Mouse (Mus musculus): ENCODE measurements around the gene Gpc1. TPM values are rescaled to one million over a fixed set of nuclear protein-coding genes. Genes with fewer than 3 reads are reported as not detected.

The Gpc1 gene
- polyA plus RNA-seq (2012; rRNA removed) (75.5 and 107 TPM in 2 replicates), polyA plus RNA-seq (2014; fragmentation: Nextera tagmentation; extraction: Ambion mirVana) (72.8 and 76.2 TPM in 2 replicates)

DNA sequence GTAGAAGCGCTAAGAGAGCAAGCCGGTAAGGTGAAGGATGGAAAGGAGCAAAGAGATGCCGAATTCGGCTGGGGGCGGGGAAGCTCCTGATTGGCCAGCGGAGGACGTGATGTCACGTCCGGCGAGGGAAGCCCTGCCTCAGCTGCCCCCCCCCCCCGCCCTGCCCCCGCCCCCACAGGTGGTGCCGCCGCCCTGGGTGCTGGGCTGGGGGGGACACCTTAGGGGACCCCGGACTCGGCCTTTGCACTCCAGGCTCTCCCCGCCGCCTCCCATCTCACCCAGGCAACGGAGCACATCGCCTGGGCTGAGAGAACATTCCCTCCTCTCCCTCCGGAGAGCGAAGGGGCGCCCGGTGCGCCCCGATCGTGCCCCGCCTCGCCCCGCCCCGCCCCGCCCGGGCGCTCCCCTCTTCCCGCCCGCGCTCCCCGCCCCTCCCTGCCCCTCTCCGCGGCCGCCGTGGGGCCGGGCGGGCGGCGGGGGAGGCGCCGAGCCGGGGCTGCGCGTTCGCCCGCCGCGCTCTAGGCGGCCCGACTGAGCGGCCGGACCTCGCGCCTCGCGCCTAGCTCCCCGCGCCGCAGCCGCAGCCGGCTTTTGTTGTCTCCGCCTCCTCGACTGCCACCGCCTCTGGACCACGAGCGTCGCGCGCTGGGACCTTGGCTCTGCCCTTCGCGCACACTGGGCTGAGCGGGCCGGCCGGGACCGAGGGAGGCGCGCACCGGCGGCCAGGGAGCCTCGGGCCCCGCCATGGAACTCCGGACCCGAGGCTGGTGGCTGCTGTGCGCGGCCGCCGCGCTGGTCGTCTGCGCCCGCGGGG, at the start of gene Gpc1:
Gene Gpc1, plus strand, starts transcription at position 458 of the 814 bp plus-strand sequence.
- H3K36me3 ChIP-seq (ENCODE audit: control insufficient read depth, insufficient read depth, low read length) = 0 out of 2 replicates have a peak, but pooled peaks cover 6% of the 10 kb centered on the region
- peak within 1 kb of the TSS; percentile 71 for H3K4me2 ChIP-seq (replicated peaks; ENCODE audit: low read depth, low read length, severe bottlenecking)
- DNase-seq (ENCODE audit: low spot score) (peak; percentile 91), ATAC-seq (ENCODE audit: low FRiP score, low read depth) (peak; percentile 88)
- peak within 1 kb of the TSS; percentile 91 for H3K27ac ChIP-seq (replicated peaks; ENCODE audit: low read depth, low read length)
- TF ChIP-seq POLR2A (IDR thresholded peaks at IDR 0.05; ENCODE audit: borderline replicate concordance, extremely low read depth, insufficient read depth, insufficient read length) = no peak; the same call in 1 of the 2 replicates
- H3K4me3 ChIP-seq (replicated peaks; ENCODE audit: low read length) = peak within 1 kb of the TSS; percentile 90
- H3K4me1 ChIP-seq (ENCODE audit: control insufficient read depth, insufficient read depth, low read length) = peaks cover 13% of the 10 kb centered on the region
- 0% methylated on average over 34 of the region's 99 CpGs for WGBS
- no peaks in the 10 kb centered on the region for H3K27me3 ChIP-seq (ENCODE audit: control insufficient read depth, insufficient read depth, low read length)
- peak within 1 kb of the TSS; percentile 90 for H3K9ac ChIP-seq (ENCODE audit: low read depth, low read length, severe bottlenecking)
- no peaks in the 10 kb centered on the region for H3K9me3 ChIP-seq (ENCODE audit: control insufficient read depth, low read length)

DNA sequence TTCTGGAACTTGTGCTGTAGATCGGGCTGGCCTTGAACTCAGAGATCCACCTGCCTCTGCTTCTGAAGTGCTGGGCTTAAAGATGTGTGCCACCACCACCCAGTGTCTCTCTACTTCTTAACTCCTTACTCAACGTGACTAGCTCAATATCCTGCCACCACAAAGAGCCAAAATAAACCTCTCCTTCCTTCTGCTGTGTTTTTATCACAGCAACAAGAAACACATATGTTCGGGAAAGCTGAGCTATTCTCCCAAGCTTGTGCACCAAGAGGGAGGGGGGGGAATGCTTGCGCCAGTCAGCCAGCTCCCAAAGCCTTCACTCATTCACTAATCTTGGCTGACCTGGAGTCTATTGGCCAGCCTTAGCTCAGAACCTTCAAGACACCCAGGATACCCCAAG, 49.6 kb upstream of the Gpc1 start:
- Histone ChIP-seq H3K9me3 (ENCODE audit: control insufficient read depth, low read length) (no peaks in the 10 kb centered on the region), H3K4me1 (ENCODE audit: control insufficient read depth, insufficient read depth, low read length) (0 out of 2 replicates have a peak, but pooled peaks cover 3% of the 10 kb centered on the region), H3K4me2 (replicated peaks; ENCODE audit: low read depth, low read length, severe bottlenecking) (no peak overlapping the region), H3K9ac (ENCODE audit: low read depth, low read length, severe bottlenecking) (no peak overlapping the region), H3K4me3 (replicated peaks; ENCODE audit: low read length) (no peak overlapping the region), H3K36me3 (ENCODE audit: control insufficient read depth, insufficient read depth, low read length) (no peaks in the 10 kb centered on the region), H3K27me3 (ENCODE audit: control insufficient read depth, insufficient read depth, low read length) (no peaks in the 10 kb centered on the region), H3K27ac (replicated peaks; ENCODE audit: low read depth, low read length) (no peak overlapping the region)
- WGBS = 83% methylated on average over 4 of the region's 4 CpGs
- no peak for TF ChIP-seq POLR2A (IDR thresholded peaks at IDR 0.05; ENCODE audit: borderline replicate concordance, extremely low read depth, insufficient read depth, insufficient read length)
- DNase-seq (ENCODE audit: low spot score) = no peak
- ATAC-seq (ENCODE audit: low FRiP score, low read depth) = no peak

DNA sequence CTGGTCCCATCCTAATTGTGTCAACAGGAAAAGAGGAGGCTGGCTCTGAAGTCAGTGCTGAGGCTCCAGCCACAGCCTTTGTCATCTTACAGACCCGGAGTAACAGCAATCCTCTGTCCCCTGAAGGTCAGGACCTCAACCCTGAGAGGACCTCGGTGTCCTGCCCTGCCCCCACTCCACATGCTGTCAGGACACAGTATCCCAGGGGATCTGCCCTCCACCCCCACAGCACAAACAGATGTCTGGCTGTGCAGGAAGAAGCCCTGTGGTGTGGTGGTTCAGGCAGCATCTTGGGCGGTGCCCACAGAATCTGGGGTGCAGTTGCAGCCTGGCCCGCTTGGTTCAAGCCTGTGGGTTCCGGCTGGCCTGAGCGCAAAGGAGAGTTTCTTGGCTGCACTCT, 48.9 kb upstream of the Gpc1 start:
- Histone ChIP-seq H3K4me1 (ENCODE audit: control insufficient read depth, insufficient read depth, low read length) (peaks cover 9% of the 10 kb centered on the region), H3K4me3 (replicated peaks; ENCODE audit: low read length) (no peak overlapping the region), H3K9ac (ENCODE audit: low read depth, low read length, severe bottlenecking) (no peak overlapping the region), H3K4me2 (replicated peaks; ENCODE audit: low read depth, low read length, severe bottlenecking) (no peak overlapping the region), H3K9me3 (ENCODE audit: control insufficient read depth, low read length) (no peaks in the 10 kb centered on the region), H3K27me3 (ENCODE audit: control insufficient read depth, insufficient read depth, low read length) (no peaks in the 10 kb centered on the region), H3K36me3 (ENCODE audit: control insufficient read depth, insufficient read depth, low read length) (no peaks in the 10 kb centered on the region), H3K27ac (replicated peaks; ENCODE audit: low read depth, low read length) (no peak overlapping the region)
- DNase-seq (ENCODE audit: low spot score) (no peak), ATAC-seq (ENCODE audit: low FRiP score, low read depth) (no peak)
- WGBS = 50% methylated on average over 6 of the region's 6 CpGs
- no peak for TF ChIP-seq POLR2A (IDR thresholded peaks at IDR 0.05; ENCODE audit: borderline replicate concordance, extremely low read depth, insufficient read depth, insufficient read length)

DNA sequence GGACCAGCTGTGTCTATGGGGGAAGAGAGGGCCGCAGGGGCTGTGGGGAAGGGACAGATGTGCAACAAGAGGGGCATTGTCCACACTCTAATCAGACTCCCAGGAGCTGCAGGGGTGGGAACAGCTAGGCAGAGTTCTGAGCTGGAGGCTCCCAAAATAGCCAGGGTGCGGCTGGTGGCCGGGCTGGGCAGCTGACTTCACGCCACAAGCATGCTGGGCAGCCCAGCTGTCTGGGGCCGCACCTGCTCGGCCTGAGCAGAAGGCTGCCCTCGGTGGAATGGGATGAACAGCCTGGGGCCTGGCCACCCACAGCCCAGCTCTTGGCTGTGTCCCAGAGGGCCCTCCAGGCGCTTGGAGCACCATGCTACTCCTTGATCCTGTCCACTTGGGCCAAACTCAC, 44.2 kb upstream of the Gpc1 start:
- Histone ChIP-seq H3K9ac (ENCODE audit: low read depth, low read length, severe bottlenecking) (no peak overlapping the region), H3K4me2 (replicated peaks; ENCODE audit: low read depth, low read length, severe bottlenecking) (no peak overlapping the region), H3K27me3 (ENCODE audit: control insufficient read depth, insufficient read depth, low read length) (no peaks in the 10 kb centered on the region), H3K36me3 (ENCODE audit: control insufficient read depth, insufficient read depth, low read length) (no peaks in the 10 kb centered on the region), H3K27ac (replicated peaks; ENCODE audit: low read depth, low read length) (no peak overlapping the region), H3K4me3 (replicated peaks; ENCODE audit: low read length) (no peak overlapping the region), H3K4me1 (ENCODE audit: control insufficient read depth, insufficient read depth, low read length) (peaks cover 25% of the 10 kb centered on the region), H3K9me3 (ENCODE audit: control insufficient read depth, low read length) (no peaks in the 10 kb centered on the region)
- DNase-seq (ENCODE audit: low spot score) (peak; percentile 61), ATAC-seq (ENCODE audit: low FRiP score, low read depth) (peak; percentile 77)
- WGBS = 71% methylated on average over 6 of the region's 8 CpGs
- TF ChIP-seq POLR2A (IDR thresholded peaks at IDR 0.05; ENCODE audit: borderline replicate concordance, extremely low read depth, insufficient read depth, insufficient read length) = no peak

DNA sequence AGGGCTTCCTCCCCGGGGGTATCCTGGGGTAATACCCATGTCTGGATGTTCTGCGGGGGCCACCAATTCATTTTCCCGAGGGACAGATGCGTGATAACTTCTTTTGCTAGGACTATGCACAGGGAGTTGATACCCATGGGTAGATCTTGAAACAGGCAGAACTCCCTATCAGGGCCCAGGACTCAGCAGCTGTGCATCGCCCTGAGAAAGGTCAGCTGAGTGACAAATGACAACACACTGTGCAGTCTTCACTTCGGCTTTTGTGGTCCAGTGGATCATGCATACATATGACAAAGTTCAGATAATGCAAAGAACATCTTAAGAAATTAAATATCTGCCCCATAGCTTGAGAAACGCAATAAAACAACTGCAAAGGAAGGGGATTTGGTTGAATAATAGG, 43.4 kb upstream of the Gpc1 start:
- 86% methylated on average over 7 of the region's 7 CpGs for WGBS
- peaks cover 25% of the 10 kb centered on the region for H3K4me1 ChIP-seq (ENCODE audit: control insufficient read depth, insufficient read depth, low read length)

More for the DNA sequence above, 43.4 kb upstream of the Gpc1 start:
- Histone ChIP-seq H3K27me3 (ENCODE audit: control insufficient read depth, insufficient read depth, low read length) (no peaks in the 10 kb centered on the region), H3K36me3 (ENCODE audit: control insufficient read depth, insufficient read depth, low read length) (no peaks in the 10 kb centered on the region), H3K27ac (replicated peaks; ENCODE audit: low read depth, low read length) (no peak overlapping the region), H3K4me2 (replicated peaks; ENCODE audit: low read depth, low read length, severe bottlenecking) (no peak overlapping the region), H3K9ac (ENCODE audit: low read depth, low read length, severe bottlenecking) (no peak overlapping the region), H3K9me3 (ENCODE audit: control insufficient read depth, low read length) (no peaks in the 10 kb centered on the region), H3K4me3 (replicated peaks; ENCODE audit: low read length) (no peak overlapping the region)
- ATAC-seq (ENCODE audit: low FRiP score, low read depth) (no peak), DNase-seq (ENCODE audit: low spot score) (no peak)
- no peak for TF ChIP-seq POLR2A (IDR thresholded peaks at IDR 0.05; ENCODE audit: borderline replicate concordance, extremely low read depth, insufficient read depth, insufficient read length)

Data from limb, embryonic 14.5 days (tissue).